Mouse (Mus musculus) midbrain, embryonic 13.5 days (tissue): ENCODE measurements around the gene Mmp23. TPM values are rescaled to one million over a fixed set of nuclear protein-coding genes. Genes with fewer than 3 reads are reported as not detected.
"Not testable (repeated sequence)": the region's sequence is repeated elsewhere in the genome, so short reads cannot be mapped to it uniquely, and the experiment has no call there.

Experiments used
- ATAC-seq: fragments of 200-750 bp; cut with Nextera tagmentation; 2 replicates; pipeline ENCODE4 v1.8.0; 2017; ENCODE audit warnings: mild to moderate bottlenecking, moderate TSS enrichment, moderate library complexity
- H3K27ac ChIP-seq: fragments of 300-500 bp; sonication (generic); 2 replicates; pipeline ENCODE4 v1.5.1; 2015; ENCODE audit warnings: inconsistent platforms, mild to moderate bottlenecking, moderate library complexity
- H3K27me3 ChIP-seq: fragments of 300-500 bp; sonication (generic); 2 replicates; pipeline ENCODE4 v1.6.1; 2015; ENCODE audit warnings: mild to moderate bottlenecking, inconsistent platforms
- H3K36me3 ChIP-seq: fragments of 300-500 bp; sonication (generic); 2 replicates; pipeline ENCODE4 v1.6.1; 2015; ENCODE audit warnings: mild to moderate bottlenecking, inconsistent platforms
- H3K4me1 ChIP-seq: fragments of 300-500 bp; sonication (generic); replicated peaks from 2 replicates; pipeline ENCODE4 v1.6.1; 2015; ENCODE audit warnings: inconsistent platforms
- H3K4me2 ChIP-seq: fragments of 300-500 bp; sonication (generic); replicated peaks from 2 replicates; pipeline ENCODE4 v1.6.1; 2015; ENCODE audit warnings: moderate library complexity, mild to moderate bottlenecking, inconsistent platforms
- H3K4me3 ChIP-seq: fragments of 300-500 bp; sonication (generic); replicated peaks from 2 replicates; pipeline ENCODE4 v1.5.1; 2015; ENCODE audit warnings: mild to moderate bottlenecking, inconsistent platforms
- H3K9ac ChIP-seq: fragments of 300-500 bp; sonication (generic); replicated peaks from 2 replicates; pipeline ENCODE4 v1.6.1; 2015; ENCODE audit warnings: mild to moderate bottlenecking, inconsistent platforms
- H3K9me3 ChIP-seq: fragments of 300-500 bp; sonication (generic); 2 replicates; pipeline ENCODE4 v1.6.1; 2016; ENCODE audit warnings: mild to moderate bottlenecking, inconsistent platforms
- WGBS: fragments of 180-500 bp; shearing (Covaris S2); methylation state at CpG from one replicate; pipeline ENCODE4 v1.1.7; 2015; 5-methylcytosine and 5-hydroxymethylcytosine counted together
- polyA plus RNA-seq: library from polyadenylated mRNA; unstranded; fragments of >200 nt; fragmentation: Nextera tagmentation; extraction: Ambion mirVana; gene quantifications from 2 replicates; pipeline ENCODE4 v1.2.1, GENCODE M21; 2015

Gene Mmp23
- polyA plus RNA-seq, 1 experiment from 2014 or later = 3.6 TPM

GRCm38 (mm10) chr4:155675991-155676390 lies 22.8 kb upstream of the Mmp23 start:
- Histone ChIP-seq H3K9me3 (no peaks in the 10 kb centered on the region), H3K36me3 (no peaks in the 10 kb centered on the region), H3K4me2 (no peak overlapping the region), H3K9ac (no peak overlapping the region), H3K27me3 (no peaks in the 10 kb centered on the region), H3K4me3 (no peak overlapping the region), H3K4me1 (no peaks in the 10 kb centered on the region), H3K27ac (no peak overlapping the region)
- 88% methylated on average over 2 of the region's 2 CpGs for WGBS
- no peak for ATAC-seq

DNA sequence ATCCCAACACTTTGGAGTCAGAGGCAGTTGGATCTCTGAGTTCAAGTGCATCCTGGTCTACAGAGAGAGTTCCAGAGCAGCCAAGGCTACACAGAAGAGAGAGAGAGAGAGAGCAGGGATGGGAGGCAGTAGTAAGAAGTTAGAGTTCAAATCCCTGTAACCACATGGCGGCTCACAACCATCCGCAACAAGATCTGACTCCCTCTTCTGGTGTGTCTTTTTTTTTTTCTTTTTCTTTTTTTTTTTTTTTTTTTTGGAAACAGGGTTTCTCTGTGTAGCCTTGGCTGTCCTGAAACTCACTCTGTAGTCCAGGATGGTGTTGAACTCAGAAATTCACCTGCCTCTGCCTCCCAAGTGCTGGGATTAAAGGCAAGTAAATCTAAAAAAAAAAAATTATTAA lies 18.9 kb upstream of the Mmp23 start:
- Histone ChIP-seq H3K36me3 (no peaks in the 10 kb centered on the region), H3K4me1 (peaks cover 13% of the 10 kb centered on the region), H3K4me2 (no peak overlapping the region), H3K4me3 (no peak overlapping the region), H3K9me3 (no peaks in the 10 kb centered on the region), H3K27me3 (no peaks in the 10 kb centered on the region), H3K27ac (no peak overlapping the region), H3K9ac (no peak overlapping the region)
- 72% methylated on average over 2 of the region's 2 CpGs for WGBS
- no peak for ATAC-seq

DNA sequence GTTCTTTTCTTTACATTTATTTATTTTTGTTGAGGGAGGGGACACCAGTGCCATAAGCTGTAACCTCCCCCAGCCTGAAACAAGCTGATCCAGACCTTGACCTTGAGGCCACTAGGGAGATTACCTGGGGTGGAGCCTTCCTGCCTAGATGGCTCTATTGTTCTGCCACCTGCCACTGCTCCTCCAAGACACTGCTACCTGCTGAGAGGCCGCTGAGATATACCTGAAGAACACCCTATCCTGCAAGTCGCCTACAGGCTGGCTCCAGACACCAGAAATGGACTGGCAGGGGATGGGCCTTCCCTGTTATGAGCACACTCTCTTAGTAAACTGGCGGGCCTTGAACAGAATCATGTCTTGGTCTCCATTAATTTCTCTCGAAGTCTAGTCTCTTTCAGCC lies 17.1 kb upstream of the Mmp23 start:
- H3K9me3 ChIP-seq, H3K4me3 ChIP-seq, H3K27me3 ChIP-seq, H3K36me3 ChIP-seq, H3K4me2 ChIP-seq, H3K9ac ChIP-seq, H3K27ac ChIP-seq, ATAC-seq: not testable (repeated sequence)
- peaks cover 13% of the 10 kb centered on the region for H3K4me1 ChIP-seq
- 51% methylated on average over 4 of the region's 4 CpGs for WGBS

- H3K4me3 ChIP-seq = peak overlapping the region; percentile 91
- H3K4me2 ChIP-seq = peak overlapping the region; percentile 90
- no peak overlapping the region for H3K27ac ChIP-seq
- peak overlapping the region; percentile 88; the same call in 1 of the 2 replicates for H3K9ac ChIP-seq
- H3K36me3 ChIP-seq = peaks cover 10% of the 10 kb centered on the region; the same call in 1 of the 2 replicates
- no peaks in the 10 kb centered on the region for H3K9me3 ChIP-seq
- ATAC-seq = peak; percentile 51
- WGBS = under 1% methylated on average over 8 of the region's 8 CpGs
- no peaks in the 10 kb centered on the region for H3K27me3 ChIP-seq
- peaks cover 13% of the 10 kb centered on the region for H3K4me1 ChIP-seq
Measured at GRCm38 (mm10) chr4:155669598-155670075, 16.5 kb upstream of the Mmp23 start.

GRCm38 (mm10) chr4:155668689-155669597 lies 15.8 kb upstream of the Mmp23 start, which contains the start of gene Mib2:
TSS of gene Mib2 (minus strand) at chr4:155669198.
- Histone ChIP-seq H3K36me3 (peaks cover 10% of the 10 kb centered on the region; the same call in 1 of the 2 replicates), H3K4me3 (peak within 1 kb of the TSS; percentile 91), H3K4me1 (peaks cover 13% of the 10 kb centered on the region), H3K9me3 (no peaks in the 10 kb centered on the region), H3K4me2 (peak within 1 kb of the TSS; percentile 90), H3K9ac (peak within 1 kb of the TSS; percentile 88), H3K27ac (peak within 1 kb of the TSS; percentile 86), H3K27me3 (no peaks in the 10 kb centered on the region)
- WGBS = under 1% methylated on average over 73 of the region's 73 CpGs
- ATAC-seq = peak; percentile 98

GRCm38 (mm10) chr4:155666903-155667302 lies 13.7 kb upstream of the Mmp23 start:
- no peak overlapping the region for H3K4me3 ChIP-seq
- H3K9me3 ChIP-seq = no peaks in the 10 kb centered on the region
- H3K4me2 ChIP-seq = no peak overlapping the region
- ATAC-seq = no peak
- peaks cover 10% of the 10 kb centered on the region; the same call in 1 of the 2 replicates for H3K36me3 ChIP-seq
- peaks cover 13% of the 10 kb centered on the region for H3K4me1 ChIP-seq
- H3K27ac ChIP-seq = no peak overlapping the region
- no peaks in the 10 kb centered on the region for H3K27me3 ChIP-seq
- H3K9ac ChIP-seq = no peak overlapping the region

DNA sequence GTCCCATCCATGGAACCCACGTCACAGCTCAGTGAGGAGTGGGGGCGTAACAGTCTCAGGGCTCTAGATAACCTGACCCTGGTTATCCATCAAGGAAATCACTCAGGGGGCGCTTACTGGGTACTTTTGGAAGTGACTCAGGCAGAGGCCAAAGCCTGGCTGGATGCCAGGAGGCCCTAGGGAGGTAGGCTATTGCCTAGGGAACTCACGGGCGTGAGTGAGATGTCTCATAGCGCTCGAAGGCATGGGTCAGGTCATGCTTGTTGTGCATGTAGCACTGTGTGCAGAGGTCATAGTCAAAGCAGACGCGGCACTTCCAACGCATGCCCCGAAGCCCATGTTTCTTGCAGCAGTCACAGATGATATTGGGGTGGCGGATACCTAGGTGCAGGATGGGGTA lies 7.5 kb upstream of the Mmp23 start:
- H3K9me3 ChIP-seq = no peaks in the 10 kb centered on the region
- no peaks in the 10 kb centered on the region for H3K4me1 ChIP-seq
- H3K4me2 ChIP-seq = no peak overlapping the region
- H3K27ac ChIP-seq = no peak overlapping the region
- H3K4me3 ChIP-seq = no peak overlapping the region
- 94% methylated on average over 12 of the region's 12 CpGs for WGBS
- H3K36me3 ChIP-seq = peaks cover 56% of the 10 kb centered on the region
- H3K9ac ChIP-seq = no peak overlapping the region
- H3K27me3 ChIP-seq = peaks cover 11% of the 10 kb centered on the region
- ATAC-seq = no peak

DNA sequence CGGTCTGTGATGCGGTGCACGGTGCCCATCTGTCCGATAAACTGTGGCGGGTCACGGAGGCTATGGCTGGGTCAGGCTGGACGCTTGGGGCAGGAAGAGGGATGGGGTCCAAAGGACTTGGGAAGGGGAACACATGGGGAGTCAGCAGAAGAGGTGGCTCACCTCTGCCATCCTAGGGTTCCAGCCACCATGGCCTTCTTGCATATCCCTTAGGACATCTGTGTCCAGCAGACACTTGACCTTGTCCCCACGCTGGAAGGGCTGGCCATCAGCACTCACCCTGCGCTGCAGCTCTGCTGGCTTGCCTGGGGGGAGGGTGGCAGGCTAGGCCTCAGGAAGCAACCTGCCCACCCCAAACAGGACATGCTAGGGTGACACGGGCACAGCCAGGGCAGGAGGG lies 5.8 kb upstream of the Mmp23 start:
- peaks cover 46% of the 10 kb centered on the region for H3K36me3 ChIP-seq
- H3K4me1 ChIP-seq = peaks cover 16% of the 10 kb centered on the region
- H3K27ac ChIP-seq = no peak overlapping the region
- no peaks in the 10 kb centered on the region for H3K9me3 ChIP-seq
- H3K4me3 ChIP-seq = no peak overlapping the region
- peaks cover 28% of the 10 kb centered on the region for H3K27me3 ChIP-seq
- H3K9ac ChIP-seq = no peak overlapping the region
- H3K4me2 ChIP-seq = no peak overlapping the region
- no peak for ATAC-seq
- 94% methylated on average over 10 of the region's 10 CpGs for WGBS

DNA sequence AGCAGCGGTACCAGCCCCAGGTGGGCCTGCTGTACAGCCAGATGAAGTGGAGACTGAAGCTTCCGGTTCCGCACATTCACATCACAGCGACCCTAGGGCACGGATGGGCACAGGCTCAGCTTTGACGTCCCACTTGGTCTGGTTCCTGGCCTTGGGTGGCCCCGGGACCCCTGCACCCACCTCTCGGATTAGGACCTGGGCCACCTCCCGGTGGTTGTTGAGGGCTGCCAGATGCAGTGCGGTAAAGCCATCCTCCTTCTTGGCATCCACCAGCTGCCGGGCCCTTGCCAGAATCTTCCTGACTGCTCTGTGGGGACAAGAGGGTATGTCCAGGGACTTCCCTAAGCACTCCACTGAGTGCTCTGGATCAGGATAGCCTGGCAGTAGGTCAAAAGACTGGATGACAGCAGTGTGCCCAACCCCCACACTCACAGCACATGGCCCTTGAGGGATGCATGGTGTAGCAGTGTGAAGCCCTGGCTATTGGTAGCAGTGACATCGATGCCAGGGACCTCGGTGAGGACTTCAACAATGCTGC lies 3.1 kb upstream of the Mmp23 start:
- Histone ChIP-seq H3K9me3 (no peaks in the 10 kb centered on the region), H3K4me1 (peaks cover 33% of the 10 kb centered on the region), H3K4me3 (no peak overlapping the region), H3K4me2 (no peak overlapping the region), H3K27me3 (peaks cover 54% of the 10 kb centered on the region), H3K27ac (no peak overlapping the region), H3K9ac (no peak overlapping the region), H3K36me3 (peaks cover 52% of the 10 kb centered on the region)
- ATAC-seq = no peak
- WGBS = 91% methylated on average over 13 of the region's 13 CpGs

DNA sequence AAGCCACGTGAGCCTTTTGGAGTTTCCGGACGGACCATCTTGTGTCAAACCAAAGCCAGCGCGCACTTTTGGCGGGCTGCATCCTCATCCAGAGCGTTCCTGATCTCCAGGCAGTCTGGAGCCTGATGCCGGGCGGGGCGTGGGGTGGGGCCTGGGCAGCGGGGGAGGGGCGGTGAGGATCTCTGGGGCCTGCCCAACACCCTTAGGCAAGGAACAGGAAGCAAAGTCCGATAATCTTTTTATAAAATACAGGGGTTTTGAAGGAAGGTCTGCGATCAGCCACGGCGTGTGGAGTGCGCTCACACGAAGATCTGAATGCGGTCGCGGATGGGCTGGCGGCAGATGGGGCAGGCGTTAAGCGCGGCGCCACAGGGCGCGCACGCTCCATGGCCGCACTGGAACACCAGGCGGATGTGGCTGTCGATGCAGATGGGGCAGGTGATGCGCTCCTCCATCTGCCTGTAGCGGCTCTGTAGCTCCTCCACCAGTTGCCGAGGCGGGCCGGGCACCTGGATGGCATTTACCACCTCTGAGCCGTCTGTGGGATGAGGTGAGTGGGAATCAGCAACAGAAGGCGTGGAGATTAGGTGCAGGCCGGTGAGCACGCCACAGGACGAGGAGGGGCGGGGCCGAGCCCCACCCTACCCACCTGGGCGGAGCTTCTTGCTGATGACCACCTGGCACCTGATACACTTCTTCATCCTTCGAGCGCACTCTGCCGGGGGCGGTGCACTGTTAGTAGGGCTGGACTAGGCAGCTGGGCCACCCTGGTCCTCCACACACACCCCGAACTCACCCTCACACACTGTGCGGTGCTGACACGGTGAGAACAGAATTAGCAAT lies 1.5 kb upstream of the Mmp23 start:
- Histone ChIP-seq H3K36me3 (peaks cover 57% of the 10 kb centered on the region), H3K9me3 (no peaks in the 10 kb centered on the region), H3K4me3 (peak overlapping the region; percentile 32), H3K4me2 (peak overlapping the region; percentile 59), H3K4me1 (peaks cover 33% of the 10 kb centered on the region), H3K27me3 (peaks cover 65% of the 10 kb centered on the region), H3K27ac (no peak overlapping the region), H3K9ac (peak overlapping the region; percentile 53)
- 1% methylated on average over 52 of the region's 52 CpGs for WGBS
- peak; percentile 58 for ATAC-seq

DNA sequence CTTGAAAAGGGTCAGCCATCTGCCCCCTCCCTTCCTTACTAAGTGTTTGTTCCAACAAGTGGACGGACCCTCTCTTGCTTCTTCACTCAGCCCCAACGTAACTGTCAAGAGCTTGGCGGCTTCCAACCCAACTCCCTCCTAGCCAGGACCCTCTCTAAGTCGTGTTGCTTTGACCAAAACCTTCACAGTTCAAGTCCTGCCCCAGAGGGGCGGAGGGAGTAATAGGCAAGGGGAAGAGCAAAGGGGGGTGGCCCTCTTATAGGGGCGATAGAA lies 935 bp upstream of the Mmp23 start:
- 0 out of 2 replicates have a peak, but pooled peaks have one; percentile 3 for ATAC-seq
- peaks cover 33% of the 10 kb centered on the region for H3K4me1 ChIP-seq
- H3K9me3 ChIP-seq = no peaks in the 10 kb centered on the region
- no peak overlapping the region for H3K27ac ChIP-seq
- 1% methylated on average over 6 of the region's 6 CpGs for WGBS
- peaks cover 65% of the 10 kb centered on the region for H3K27me3 ChIP-seq
- H3K4me2 ChIP-seq = peak overlapping the region; percentile 59
- no peak overlapping the region for H3K9ac ChIP-seq
- peak overlapping the region; percentile 32 for H3K4me3 ChIP-seq
- H3K36me3 ChIP-seq = peaks cover 57% of the 10 kb centered on the region
